Mouse (Mus musculus) kidney, postnatal 4 days (tissue): ENCODE measurements at regions not wholly inside any gene's neighbourhood (a gene's known extent, or its start where the extent isn't known, plus 50 kb on each side); places are given as distances from the start of the nearest gene placed in this dataset.

Experiments used
- DNase-seq, 2 experiments: peaks; one replicate each; pipeline ENCODE4 v3.0.0; 2021; ENCODE audit warnings: mixed read lengths in 2 of 2

GRCm38 (mm10) chr8:128064211-128064610, 294.2 kb upstream of the Nrp1 start:
- DNase-seq, result no peak

- no peak for DNase-seq
These were observed 293.3 kb upstream of the Nrp1 start for GRCm38 (mm10) chr8:128065127-128065526.

GRCm38 (mm10) chr8:128065964-128066680, 292.3 kb upstream of the Nrp1 start:
- DNase-seq, result no peak

GRCm38 (mm10) chr8:128069749-128070148, 288.7 kb upstream of the Nrp1 start:
- DNase-seq, result no peak

- DNase-seq, result no peak
These were observed 282.8 kb upstream of the Nrp1 start for GRCm38 (mm10) chr8:128075566-128075965.

- no peak for DNase-seq
These were observed 282.2 kb upstream of the Nrp1 start for GRCm38 (mm10) chr8:128076226-128076625.

GRCm38 (mm10) chr8:128078740-128079139, 279.7 kb upstream of the Nrp1 start:
- no peak for DNase-seq

GRCm38 (mm10) chr8:128085800-128086199, 272.6 kb upstream of the Nrp1 start:
- no peak for DNase-seq

GRCm38 (mm10) chr8:128087500-128087899, 270.9 kb upstream of the Nrp1 start:
- no peak for DNase-seq

GRCm38 (mm10) chr8:128092826-128093225, 265.6 kb upstream of the Nrp1 start:
- peak; percentile 35 to 37 for DNase-seq

GRCm38 (mm10) chr8:128095451-128095850, 263.0 kb upstream of the Nrp1 start:
- DNase-seq, result no peak

- no peak for DNase-seq
These were observed 260.8 kb upstream of the Nrp1 start for GRCm38 (mm10) chr8:128097601-128098000.

GRCm38 (mm10) chr8:128103380-128103779, 255.0 kb upstream of the Nrp1 start:
- no peak for DNase-seq

GRCm38 (mm10) chr8:128106569-128106968, 251.8 kb upstream of the Nrp1 start:
- no peak for DNase-seq

GRCm38 (mm10) chr8:128107041-128107440, 251.4 kb upstream of the Nrp1 start:
- DNase-seq, result no peak

- no peak for DNase-seq
These were observed 249.4 kb upstream of the Nrp1 start for GRCm38 (mm10) chr8:128109036-128109435.

GRCm38 (mm10) chr8:128111132-128111531, 247.3 kb upstream of the Nrp1 start:
- no peak for DNase-seq

GRCm38 (mm10) chr8:128113116-128113515, 245.3 kb upstream of the Nrp1 start:
- no peak for DNase-seq

GRCm38 (mm10) chr8:128141290-128141966, 217.0 kb upstream of the Nrp1 start:
- DNase-seq, result no peak

- no peak for DNase-seq
These were observed 210.0 kb upstream of the Nrp1 start for GRCm38 (mm10) chr8:128148351-128148942.

- no peak for DNase-seq
These were observed 202.8 kb upstream of the Nrp1 start for GRCm38 (mm10) chr8:128155604-128156003.

GRCm38 (mm10) chr8:128156221-128156620, 202.2 kb upstream of the Nrp1 start:
- no peak for DNase-seq

GRCm38 (mm10) chr8:128162857-128163256, 195.5 kb upstream of the Nrp1 start:
- no peak for DNase-seq

- DNase-seq, result no peak
These were observed 193.4 kb upstream of the Nrp1 start for GRCm38 (mm10) chr8:128164976-128165375.
